Mouse (Mus musculus) kidney, adult 2 months (tissue): ENCODE results near the gene Ampd3.

ENCODE experiments used
- CTCF ChIP-seq: fragments of 200-500 bp; conservative IDR thresholded peaks from 2 replicates; pipeline ENCODE4 v1.5.1; 2011; ENCODE audit warnings: low read depth, mild to moderate bottlenecking, control low read depth, low read length, moderate library complexity, mixed read lengths; ENCODE audit not compliant: insufficient read depth, insufficient read length
- POLR2A ChIP-seq: fragments of 200-500 bp; IDR thresholded peaks from one replicate; pipeline ENCODE4 v1.6.1; 2011; ENCODE audit warnings: low read depth, low read length, control low read depth

DNA sequence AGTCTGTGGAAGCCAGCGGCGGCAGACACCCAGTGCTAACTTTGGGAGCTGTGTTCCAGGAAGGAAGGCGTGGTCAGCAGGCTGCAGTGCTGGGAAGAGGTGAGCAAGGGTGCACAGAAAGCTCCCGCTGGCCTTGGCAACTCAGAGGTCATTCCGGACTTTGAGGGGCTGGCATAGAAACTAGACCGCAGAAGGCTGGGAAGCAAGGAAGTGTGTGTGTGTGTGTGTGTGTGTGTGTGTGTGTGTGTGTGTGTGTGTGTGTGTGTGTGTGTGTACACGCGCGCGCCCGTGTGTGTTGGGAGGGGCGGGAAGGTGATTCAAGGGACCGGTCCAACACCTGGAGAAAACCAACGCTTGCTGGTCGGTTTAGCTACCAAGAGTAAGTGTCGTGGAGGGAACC is at the start of gene Ampd3:
- TF ChIP-seq POLR2A = peak; percentile 24
- no peak for TF ChIP-seq CTCF
